Mouse (Mus musculus): Measurements from ENCODE around the gene Olfr935.

The Olfr935 gene

DNA sequence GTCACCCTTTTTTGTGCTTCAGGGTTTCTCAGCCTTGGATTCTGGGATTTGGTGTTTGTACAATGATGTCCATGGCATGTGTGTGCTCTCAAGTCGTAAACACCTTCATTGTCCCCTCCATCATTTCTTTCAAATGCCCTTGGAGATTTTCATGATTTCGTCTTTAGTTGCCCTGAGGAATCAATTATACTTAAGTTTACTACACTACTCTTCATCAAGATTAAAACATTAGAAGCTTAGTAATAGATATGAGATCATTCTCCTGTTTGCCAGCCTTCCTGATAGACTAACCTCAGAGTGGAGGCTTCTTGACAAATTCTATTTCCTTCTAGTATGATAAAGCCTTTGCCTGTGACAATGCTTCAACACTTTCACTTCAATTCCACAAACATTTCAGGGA is at the start of gene Olfr935:
Gene Olfr935 (minus strand): TSS at position 101 of the 400 bp plus-strand sequence.
- in situ Hi-C loops (cut with MboI, MseI), result no loop called here

DNA sequence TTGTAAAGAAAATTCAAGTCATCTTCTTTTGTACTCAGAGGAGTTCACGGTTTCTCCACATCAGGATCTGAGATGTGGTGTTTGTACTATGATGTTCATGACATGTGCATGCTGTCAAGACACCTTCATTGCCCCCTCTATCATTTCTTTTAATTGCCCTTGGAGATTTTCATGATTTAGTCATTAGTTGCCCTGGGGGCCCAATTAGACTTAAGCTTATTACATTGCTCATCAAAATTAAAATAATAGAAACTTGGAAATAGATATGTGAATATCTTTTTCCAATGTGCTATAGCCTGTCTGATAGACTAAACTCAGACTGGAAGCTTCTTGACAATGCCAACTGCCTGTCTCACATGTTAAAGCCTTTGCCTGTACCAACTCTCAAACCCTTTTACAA is 23.8 kb upstream of the Olfr935 start, which contains the start of gene Olfr146:
Gene Olfr146 (minus strand): TSS at position 101 of the 400 bp plus-strand sequence.
- in situ Hi-C loops (cut with MboI, MseI), result no loop called here

DNA sequence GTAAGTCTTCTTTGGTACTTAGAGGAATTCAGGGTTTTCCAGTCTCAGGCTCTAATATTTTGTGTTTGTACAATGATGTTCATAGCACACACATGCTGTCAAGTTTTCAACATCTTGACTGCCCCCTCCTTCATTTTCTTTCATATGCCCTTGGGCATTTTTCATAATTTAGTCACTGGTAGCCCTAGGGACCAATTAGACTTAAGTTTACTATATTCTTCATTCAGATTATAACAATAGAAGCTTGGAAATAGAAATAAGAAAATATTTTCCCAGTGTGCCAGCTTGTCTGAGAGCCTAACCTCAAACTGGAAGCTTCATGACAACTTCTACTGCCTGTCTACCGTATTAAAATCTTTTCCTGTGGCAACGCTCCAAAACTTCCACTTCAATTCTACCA is 11.3 kb downstream of the Olfr935 start, which contains the start of gene Olfr934:
Gene Olfr934 (minus strand): TSS at position 101 of the 400 bp plus-strand sequence.
- in situ Hi-C loops (cut with MboI, MseI), result no loop called here

DNA sequence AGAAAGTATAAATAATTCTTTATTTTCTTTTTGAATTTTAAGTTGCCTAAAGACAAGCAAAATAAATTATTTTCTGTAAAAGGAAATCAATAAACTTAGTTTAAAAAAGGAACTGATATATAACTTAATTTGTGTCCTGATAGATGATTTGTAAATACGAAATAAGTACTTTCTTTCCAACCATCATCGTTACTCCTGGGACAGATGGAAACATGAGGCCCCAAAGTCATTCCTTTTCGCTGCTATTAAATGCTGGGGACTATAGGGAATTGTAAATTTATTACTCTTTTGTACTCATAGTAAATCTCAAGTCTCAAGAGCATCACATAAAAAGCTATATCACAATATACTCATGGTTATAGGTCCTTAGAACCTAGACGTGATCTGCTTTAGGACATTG is 27.5 kb downstream of the Olfr935 start, which contains the start of gene Olfr933:
Gene Olfr933 (plus strand): TSS at position 301 of the 400 bp plus-strand sequence.
- in situ Hi-C loops (cut with MboI, MseI), result no loop called here

GRCm38 (mm10) chr9:38954124-38954416 is 45.4 kb downstream of the Olfr935 start:
- in situ Hi-C loops (cut with MboI, MseI), result no loop called here

GRCm38 (mm10) chr9:38953401-38954123 is 45.9 kb downstream of the Olfr935 start:
- in situ Hi-C loops (cut with MboI, MseI), result no loop called here

Measured in T-helper 1 cell (primary cell).